Mouse (Mus musculus) heart, embryonic 16.5 days (tissue): ENCODE data around the gene Itga9. TPM values are rescaled to one million over a fixed set of nuclear protein-coding genes. Genes with fewer than 3 reads are reported as not detected.

ENCODE experiments used
- ATAC-seq: fragments of 200-750 bp; cut with Nextera tagmentation; replicated peaks from 2 replicates; pipeline ENCODE4 v1.8.0; 2017; ENCODE audit warnings: moderate number of reproducible peaks; ENCODE audit not compliant: insufficient read depth, low FRiP score; ENCODE audit errors: extremely low read depth
- H3K27ac ChIP-seq: fragments of 300-500 bp; sonication (generic); 2 replicates; pipeline ENCODE4 v1.5.1; 2014; ENCODE audit warnings: mild to moderate bottlenecking, low read length, control low read depth, moderate library complexity
- H3K27me3 ChIP-seq: fragments of 300-500 bp; sonication (generic); 2 replicates; pipeline ENCODE4 v1.6.1; 2014; ENCODE audit warnings: low read length, mixed read lengths; ENCODE audit not compliant: control insufficient read depth, insufficient read depth
- H3K36me3 ChIP-seq: fragments of 300-500 bp; sonication (generic); 2 replicates; pipeline ENCODE4 v1.6.1; 2014; ENCODE audit not compliant: control insufficient read depth, insufficient read depth
- H3K4me1 ChIP-seq: fragments of 300-500 bp; sonication (generic); 2 replicates; pipeline ENCODE4 v1.6.1; 2014; ENCODE audit warnings: low read length, mixed read lengths; ENCODE audit not compliant: control insufficient read depth, insufficient read depth
- H3K4me2 ChIP-seq: fragments of 300-500 bp; sonication (generic); 2 replicates; pipeline ENCODE4 v1.6.1; 2014; ENCODE audit warnings: low read depth, mild to moderate bottlenecking, control low read depth, low read length
- H3K4me3 ChIP-seq: fragments of 300-500 bp; sonication (generic); 2 replicates; pipeline ENCODE4 v1.5.1; 2014; ENCODE audit warnings: mild to moderate bottlenecking, control low read depth, low read length
- H3K9ac ChIP-seq: fragments of 300-500 bp; sonication (generic); 2 replicates; pipeline ENCODE4 v1.6.1; 2014; ENCODE audit warnings: low read length, control low read depth
- H3K9me3 ChIP-seq: fragments of 300-500 bp; sonication (generic); replicated peaks from 2 replicates; pipeline ENCODE4 v1.6.1; 2016; ENCODE audit warnings: low read length; ENCODE audit not compliant: control insufficient read depth
- WGBS: fragments of 180-500 bp; shearing (Covaris S2); extraction: QIAGEN DNeasy Blood & Tissue Kit; methylation state at CpG from one replicate; pipeline ENCODE4 v1.1.7; 2014; 5-methylcytosine and 5-hydroxymethylcytosine counted together
- polyA plus RNA-seq: library from polyadenylated mRNA; unstranded; fragments of >200 nt; fragmentation: Nextera tagmentation; extraction: Ambion mirVana; gene quantifications from 2 replicates; pipeline ENCODE4 v1.2.1, GENCODE M21; 2015

Itga9 gene
- polyA plus RNA-seq, 1 experiment from 2014 or later = 3.1 TPM

DNA sequence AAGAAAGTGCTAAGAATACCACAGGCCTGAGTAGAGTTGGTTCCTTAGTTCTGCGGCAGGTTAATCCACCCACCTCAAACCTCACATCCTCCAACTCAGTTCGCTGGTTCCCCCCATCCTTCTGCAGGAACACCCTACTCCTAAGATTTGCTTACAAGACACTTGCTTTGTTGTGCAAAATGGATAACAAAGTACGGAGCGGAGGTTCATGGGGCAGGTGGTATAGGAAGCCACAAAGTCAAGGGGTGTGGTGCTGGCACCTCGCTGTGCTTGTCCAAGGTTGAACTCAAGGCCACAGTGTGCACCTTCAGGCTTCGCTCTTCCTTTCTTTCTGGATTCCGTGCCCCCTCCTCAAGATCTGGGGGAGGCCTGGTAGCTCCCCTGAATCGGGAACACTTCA is 257.0 kb downstream of the Itga9 start:
- Histone ChIP-seq H3K9ac (no peak overlapping the region), H3K4me1 (peaks cover 8% of the 10 kb centered on the region; the same call in 1 of the 2 replicates), H3K27ac (no peak overlapping the region), H3K9me3 (no peaks in the 10 kb centered on the region), H3K27me3 (no peaks in the 10 kb centered on the region), H3K4me2 (no peak overlapping the region), H3K36me3 (no peaks in the 10 kb centered on the region), H3K4me3 (no peak overlapping the region)
- WGBS = 90% methylated on average over 8 of the region's 8 CpGs
- ATAC-seq = no peak

DNA sequence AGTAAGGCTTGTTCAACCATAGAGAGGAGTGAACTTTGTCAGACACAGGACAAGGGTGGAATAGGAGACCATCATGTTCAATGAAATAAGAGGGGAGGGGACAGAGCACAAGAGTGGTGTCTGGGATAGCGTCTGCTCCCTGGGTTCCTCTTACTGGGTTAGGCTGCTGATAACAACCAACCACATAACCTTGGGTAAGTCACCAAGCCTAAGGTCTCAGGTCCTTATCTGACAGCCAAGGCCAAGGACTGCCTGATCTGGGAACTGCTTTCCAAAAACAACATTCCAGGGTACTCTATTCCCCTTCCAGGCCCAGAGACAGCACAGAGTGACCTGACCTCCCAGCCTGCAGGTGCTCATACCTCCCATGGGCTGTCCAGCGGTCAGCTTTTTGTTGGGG is 260.5 kb downstream of the Itga9 start:
- 78% methylated on average over 2 of the region's 2 CpGs for WGBS
- Histone ChIP-seq H3K4me2 (no peak overlapping the region), H3K4me1 (no peaks in the 10 kb centered on the region), H3K36me3 (peaks cover 2% of the 10 kb centered on the region), H3K9me3 (no peaks in the 10 kb centered on the region), H3K27me3 (no peaks in the 10 kb centered on the region), H3K4me3 (no peak overlapping the region), H3K9ac (no peak overlapping the region), H3K27ac (no peak overlapping the region)
- ATAC-seq = no peak

DNA sequence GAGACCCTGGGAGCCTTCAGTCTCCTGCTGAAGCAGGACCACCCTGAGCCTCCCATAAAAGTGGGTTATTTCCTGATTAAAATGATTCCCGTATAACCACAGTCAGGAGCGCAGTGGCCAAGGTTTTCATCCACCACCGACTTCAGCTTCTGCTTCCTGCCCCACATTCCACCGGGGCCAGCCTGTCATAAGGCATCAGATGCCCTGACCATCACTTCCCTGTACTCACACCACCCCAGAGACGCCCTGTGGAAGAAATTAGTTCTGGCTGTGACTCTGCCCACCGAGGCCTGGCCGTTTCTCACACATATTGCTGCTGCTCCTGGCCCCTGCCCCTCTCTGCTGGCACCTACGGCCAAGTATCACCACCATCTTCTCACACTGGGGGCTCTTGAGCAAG is 261.4 kb downstream of the Itga9 start:
- Histone ChIP-seq H3K27me3 (no peaks in the 10 kb centered on the region), H3K36me3 (peaks cover 2% of the 10 kb centered on the region), H3K4me2 (no peak overlapping the region), H3K4me3 (no peak overlapping the region), H3K9me3 (no peaks in the 10 kb centered on the region), H3K4me1 (no peaks in the 10 kb centered on the region), H3K9ac (no peak overlapping the region), H3K27ac (no peak overlapping the region)
- 80% methylated on average over 8 of the region's 8 CpGs for WGBS
- ATAC-seq = no peak

DNA sequence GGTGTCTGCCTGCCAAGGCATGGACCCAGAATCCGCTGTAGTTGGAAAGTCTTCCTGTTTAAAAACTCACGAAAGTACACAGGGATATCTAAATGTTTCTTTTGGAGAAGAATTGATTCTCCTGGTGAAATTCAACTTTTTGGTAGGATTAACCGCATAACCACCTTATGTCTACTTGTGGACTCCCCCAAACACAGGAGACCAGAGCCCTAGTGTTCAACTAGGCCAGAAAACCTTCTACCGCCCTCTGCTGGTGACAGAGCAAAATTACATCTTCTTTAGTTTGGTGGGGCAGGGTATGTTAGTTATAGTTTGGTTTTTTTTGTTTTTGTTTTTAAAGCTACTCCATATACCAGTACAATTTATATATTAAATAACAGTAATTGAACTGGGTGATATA is 264.6 kb downstream of the Itga9 start:
- Histone ChIP-seq H3K4me2 (no peak overlapping the region), H3K9me3 (no peaks in the 10 kb centered on the region), H3K9ac (no peak overlapping the region), H3K4me1 (no peaks in the 10 kb centered on the region; the same call in 1 of the 2 replicates), H3K4me3 (no peak overlapping the region), H3K27me3 (no peaks in the 10 kb centered on the region), H3K27ac (no peak overlapping the region), H3K36me3 (peaks cover 8% of the 10 kb centered on the region)
- no peak for ATAC-seq
- WGBS = 52% methylated on average over 4 of the region's 4 CpGs

DNA sequence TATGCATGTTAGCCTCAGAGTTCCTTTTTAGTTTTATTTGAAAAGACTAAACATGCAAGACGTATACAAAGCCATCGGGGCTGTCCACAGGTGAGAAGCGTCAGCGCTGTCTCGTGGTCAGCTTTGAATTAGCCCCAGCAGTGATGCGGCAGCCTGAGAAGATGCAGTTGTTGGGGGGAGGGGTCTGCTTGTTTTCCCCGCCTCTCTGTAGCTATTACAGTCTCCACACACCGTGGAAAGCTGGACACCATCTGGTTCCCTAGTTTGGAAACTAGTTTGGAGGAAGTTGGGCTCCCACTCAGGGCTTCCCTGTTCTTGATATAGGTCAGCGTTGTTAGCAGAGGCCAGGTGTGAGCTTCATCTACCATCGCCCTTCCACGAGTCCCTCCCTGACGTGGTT is 266.5 kb downstream of the Itga9 start:
- ATAC-seq = no peak
- 81% methylated on average over 12 of the region's 12 CpGs for WGBS
- H3K27me3 ChIP-seq = no peaks in the 10 kb centered on the region
- no peak overlapping the region for H3K4me2 ChIP-seq
- H3K27ac ChIP-seq = no peak overlapping the region
- peaks cover 8% of the 10 kb centered on the region for H3K36me3 ChIP-seq
- no peak overlapping the region for H3K4me3 ChIP-seq
- H3K9ac ChIP-seq = no peak overlapping the region
- H3K9me3 ChIP-seq = no peaks in the 10 kb centered on the region
- peaks cover 11% of the 10 kb centered on the region for H3K4me1 ChIP-seq

DNA sequence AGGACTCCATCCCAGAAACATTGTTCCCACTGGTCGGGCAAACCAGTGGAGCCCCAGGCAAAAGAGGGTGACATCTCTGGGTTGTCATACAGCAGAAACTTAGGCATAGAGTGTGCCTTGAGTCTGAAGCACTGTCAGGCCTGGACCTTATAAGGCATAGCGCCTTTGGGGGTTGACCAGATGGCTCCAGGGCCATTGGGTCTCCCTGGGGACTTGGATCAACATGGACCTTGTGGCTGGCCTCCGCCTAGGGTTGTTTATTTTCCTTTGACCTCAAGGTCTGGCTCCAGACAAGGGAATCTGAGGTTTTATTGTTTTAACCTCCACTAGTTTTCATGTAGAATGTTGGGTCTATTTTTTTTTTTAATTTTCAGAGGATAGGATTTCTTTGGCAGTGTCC is 267.1 kb downstream of the Itga9 start:
- Histone ChIP-seq H3K36me3 (peaks cover 8% of the 10 kb centered on the region), H3K9me3 (no peaks in the 10 kb centered on the region), H3K4me1 (peaks cover 11% of the 10 kb centered on the region), H3K27ac (no peak overlapping the region), H3K4me3 (no peak overlapping the region), H3K4me2 (no peak overlapping the region), H3K27me3 (no peaks in the 10 kb centered on the region), H3K9ac (no peak overlapping the region)
- 82% methylated on average over 3 of the region's 3 CpGs for WGBS
- ATAC-seq = no peak

DNA sequence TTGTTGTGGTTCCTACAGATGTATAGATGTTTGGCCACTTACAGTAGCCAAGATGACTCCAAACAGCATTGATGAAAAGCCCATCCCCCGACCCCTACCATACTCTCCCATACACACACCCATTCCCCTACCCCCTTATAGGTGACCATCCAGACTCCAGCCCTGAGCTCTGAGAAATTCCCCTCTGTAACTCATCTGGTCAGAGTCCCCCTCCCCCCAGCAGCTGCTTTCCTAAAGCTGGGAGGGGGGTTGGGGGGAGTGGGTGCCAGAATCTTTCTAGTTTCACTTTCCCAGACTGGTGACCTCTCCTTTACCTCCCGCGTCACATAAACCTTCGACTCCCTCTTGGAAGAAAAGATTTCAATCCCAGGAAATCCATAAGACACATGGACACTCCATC is 269.2 kb downstream of the Itga9 start:
- no peak for ATAC-seq
- H3K4me2 ChIP-seq = no peak overlapping the region
- peaks cover 11% of the 10 kb centered on the region for H3K4me1 ChIP-seq
- no peak overlapping the region for H3K4me3 ChIP-seq
- 67% methylated on average over 4 of the region's 4 CpGs for WGBS
- H3K36me3 ChIP-seq = peaks cover 8% of the 10 kb centered on the region
- no peaks in the 10 kb centered on the region for H3K27me3 ChIP-seq
- H3K9me3 ChIP-seq = no peaks in the 10 kb centered on the region
- H3K27ac ChIP-seq = no peak overlapping the region
- no peak overlapping the region for H3K9ac ChIP-seq

DNA sequence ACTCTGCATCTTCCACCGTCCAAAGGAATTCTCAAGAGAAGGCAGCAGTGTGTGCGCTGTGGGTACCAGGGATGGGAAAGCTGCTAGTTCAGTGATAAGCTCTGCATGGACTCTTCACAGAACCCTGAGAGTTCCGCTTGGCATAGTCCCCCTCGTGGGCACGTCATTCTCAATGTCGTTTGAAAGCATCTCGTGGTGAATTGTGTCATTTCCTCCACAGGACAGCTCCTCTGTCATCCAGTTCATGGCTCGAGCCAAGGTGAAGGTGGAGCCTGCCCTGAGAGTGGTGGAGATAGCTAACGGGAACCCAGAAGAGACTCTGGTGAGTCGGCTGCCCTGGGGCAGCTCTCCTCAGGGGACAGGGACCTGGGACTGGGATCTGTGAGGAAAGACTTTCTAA is 270.4 kb downstream of the Itga9 start:
- H3K4me1 ChIP-seq = peaks cover 11% of the 10 kb centered on the region
- H3K27ac ChIP-seq = peak overlapping the region; percentile 58
- H3K9me3 ChIP-seq = no peaks in the 10 kb centered on the region
- H3K4me2 ChIP-seq = no peak overlapping the region
- no peak for ATAC-seq
- peaks cover 6% of the 10 kb centered on the region for H3K36me3 ChIP-seq
- no peaks in the 10 kb centered on the region for H3K27me3 ChIP-seq
- WGBS = 43% methylated on average over 10 of the region's 10 CpGs
- H3K9ac ChIP-seq = no peak overlapping the region
- H3K4me3 ChIP-seq = no peak overlapping the region

DNA sequence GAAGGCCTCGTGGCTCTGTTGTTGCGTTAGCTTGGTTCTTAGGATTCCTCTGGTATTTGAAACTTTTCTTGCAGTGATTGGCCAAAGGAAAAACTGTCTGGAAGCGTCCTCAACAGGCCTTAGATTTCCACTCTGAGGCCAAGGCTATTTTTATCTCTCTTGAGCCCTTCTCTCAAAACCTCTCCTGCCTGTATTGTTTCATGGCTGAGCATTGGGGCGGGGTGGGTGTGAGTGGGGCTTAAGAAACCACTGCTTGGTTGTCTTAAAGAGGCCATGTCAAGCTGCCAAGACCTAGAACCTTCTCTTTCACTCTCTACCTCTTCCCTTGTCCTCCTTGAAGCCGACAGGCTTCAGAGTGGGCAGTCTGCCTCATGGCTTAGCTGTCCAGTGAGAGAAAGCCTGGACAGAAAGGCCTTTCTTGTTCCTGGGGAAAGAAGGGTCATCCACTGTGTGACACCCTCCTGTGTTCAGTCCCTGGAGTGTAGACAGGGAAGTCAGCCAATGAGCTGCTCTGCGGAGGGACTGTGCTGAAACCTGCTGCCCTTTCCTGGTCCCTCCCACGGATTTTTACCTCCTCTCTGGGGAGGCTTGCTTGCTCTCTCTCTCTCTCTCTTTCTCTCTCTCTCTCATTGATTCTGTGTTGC is 271.0 kb downstream of the Itga9 start:
- no peak for ATAC-seq
- no peaks in the 10 kb centered on the region for H3K27me3 ChIP-seq
- no peak overlapping the region for H3K9ac ChIP-seq
- peak overlapping the region; percentile 58 for H3K27ac ChIP-seq
- no peaks in the 10 kb centered on the region for H3K9me3 ChIP-seq
- H3K36me3 ChIP-seq = peaks cover 6% of the 10 kb centered on the region
- H3K4me3 ChIP-seq = no peak overlapping the region
- WGBS = 57% methylated on average over 7 of the region's 7 CpGs
- peaks cover 11% of the 10 kb centered on the region for H3K4me1 ChIP-seq
- no peak overlapping the region for H3K4me2 ChIP-seq
